Mouse (Mus musculus) embryonic facial prominence, embryonic 11.5 days (tissue): ENCODE data around the gene Hcrtr1. TPM values are rescaled to one million over a fixed set of nuclear protein-coding genes. Genes with fewer than 3 reads are reported as not detected.

Experiments
- ATAC-seq: fragments of 200-750 bp; cut with Nextera tagmentation; replicated peaks from 2 replicates; pipeline ENCODE4 v1.8.0; 2017; ENCODE audit warnings: low read depth; ENCODE audit not compliant: insufficient number of reproducible peaks, low FRiP score, low TSS enrichment
- DNase-seq: peaks from one replicate; pipeline ENCODE4 v3.0.0-alpha.2; 2015; ENCODE audit warnings: low spot score
- H3K27ac ChIP-seq: fragments of 300-500 bp; sonication (generic); replicated peaks from 2 replicates; pipeline ENCODE4 v1.5.1; 2014; ENCODE audit warnings: mild to moderate bottlenecking, low read depth, low read length, control low read depth
- H3K27me3 ChIP-seq: fragments of 300-500 bp; sonication (generic); 2 replicates; pipeline ENCODE4 v1.6.1; 2014; ENCODE audit warnings: mild to moderate bottlenecking, low read length, moderate library complexity, mixed read lengths; ENCODE audit not compliant: control insufficient read depth, insufficient read depth
- H3K36me3 ChIP-seq: fragments of 300-500 bp; sonication (generic); replicated peaks from 2 replicates; pipeline ENCODE4 v1.6.1; 2014; ENCODE audit warnings: low read depth, mild to moderate bottlenecking, low read length, moderate library complexity, mixed read lengths; ENCODE audit not compliant: control insufficient read depth, insufficient read depth
- H3K4me1 ChIP-seq: fragments of 300-500 bp; sonication (generic); 2 replicates; pipeline ENCODE4 v1.6.1; 2014; ENCODE audit warnings: low read length, mixed read lengths; ENCODE audit not compliant: control insufficient read depth, insufficient read depth
- H3K4me2 ChIP-seq: fragments of 300-500 bp; sonication (generic); 2 replicates; pipeline ENCODE4 v1.6.1; 2014; ENCODE audit warnings: low read depth, mild to moderate bottlenecking, control low read depth, low read length, moderate library complexity
- H3K4me3 ChIP-seq: fragments of 300-500 bp; sonication (generic); 2 replicates; pipeline ENCODE4 v1.5.1; 2014; ENCODE audit warnings: low read depth, low read length, control low read depth
- H3K9ac ChIP-seq: fragments of 300-500 bp; sonication (generic); replicated peaks from 2 replicates; pipeline ENCODE4 v1.6.1; 2014; ENCODE audit warnings: mild to moderate bottlenecking, control low read depth, low read length
- H3K9me3 ChIP-seq: fragments of 300-500 bp; sonication (generic); replicated peaks from 2 replicates; pipeline ENCODE4 v1.6.1; 2016; ENCODE audit warnings: mild to moderate bottlenecking, low read length, inconsistent platforms, mixed read lengths; ENCODE audit not compliant: control insufficient read depth
- WGBS: fragments of 180-500 bp; shearing (Covaris S2); extraction: QIAGEN DNeasy Blood & Tissue Kit; methylation state at CpG from one replicate; pipeline ENCODE4 v1.1.7; 2014; 5-methylcytosine and 5-hydroxymethylcytosine counted together
- polyA plus RNA-seq: library from polyadenylated mRNA; unstranded; fragments of >200 nt; fragmentation: Nextera tagmentation; extraction: Ambion mirVana; gene quantifications from 2 replicates; pipeline ENCODE4 v1.2.1, GENCODE M21; 2014

The Hcrtr1 gene
- polyA plus RNA-seq, 1 experiment from 2014 or later = 0.31 TPM

GRCm38 (mm10) chr4:130179876-130180275 is 40.7 kb upstream of the Hcrtr1 start:
- Histone ChIP-seq H3K27me3 (no peaks in the 10 kb centered on the region; the same call in 1 of the 2 replicates), H3K36me3 (no peaks in the 10 kb centered on the region), H3K4me3 (no peak overlapping the region), H3K4me1 (peaks cover 4% of the 10 kb centered on the region), H3K9ac (no peak overlapping the region), H3K9me3 (no peaks in the 10 kb centered on the region), H3K27ac (no peak overlapping the region), H3K4me2 (no peak overlapping the region)
- ATAC-seq (no peak), DNase-seq (no peak)
- WGBS = 85% methylated on average over 3 of the region's 3 CpGs

- H3K27me3 ChIP-seq = peaks cover 6% of the 10 kb centered on the region
- WGBS = 55% methylated on average over 7 of the region's 7 CpGs
These were observed 38.4 kb upstream of the Hcrtr1 start for GRCm38 (mm10) chr4:130177536-130177935.

GRCm38 (mm10) chr4:130177087-130177486 is 37.9 kb upstream of the Hcrtr1 start:
- Histone ChIP-seq H3K4me3 (no peak overlapping the region), H3K4me2 (no peak overlapping the region), H3K36me3 (no peaks in the 10 kb centered on the region; the same call in 1 of the 2 replicates), H3K9me3 (no peaks in the 10 kb centered on the region), H3K27ac (no peak overlapping the region), H3K27me3 (peaks cover 6% of the 10 kb centered on the region), H3K9ac (no peak overlapping the region), H3K4me1 (peaks cover 4% of the 10 kb centered on the region)
- 66% methylated on average over 4 of the region's 4 CpGs for WGBS
- no peak for DNase-seq
- ATAC-seq = no peak

More at GRCm38 (mm10) chr4:130177536-130177935, 38.4 kb upstream of the Hcrtr1 start:
- ATAC-seq = no peak
- H3K36me3 ChIP-seq = no peaks in the 10 kb centered on the region; the same call in 1 of the 2 replicates
- H3K4me1 ChIP-seq = peaks cover 4% of the 10 kb centered on the region
- no peaks in the 10 kb centered on the region for H3K9me3 ChIP-seq
- no peak overlapping the region for H3K4me3 ChIP-seq
- no peak overlapping the region for H3K27ac ChIP-seq
- H3K9ac ChIP-seq = no peak overlapping the region
- DNase-seq = no peak
- no peak overlapping the region for H3K4me2 ChIP-seq

- Histone ChIP-seq H3K4me2 (no peak overlapping the region), H3K27ac (no peak overlapping the region), H3K9ac (no peak overlapping the region), H3K4me1 (peaks cover 4% of the 10 kb centered on the region), H3K9me3 (no peaks in the 10 kb centered on the region), H3K4me3 (no peak overlapping the region), H3K27me3 (peaks cover 6% of the 10 kb centered on the region), H3K36me3 (no peaks in the 10 kb centered on the region; the same call in 1 of the 2 replicates)
- DNase-seq (no peak), ATAC-seq (no peak)
- WGBS = 72% methylated on average over 5 of the region's 5 CpGs
These were observed 37.1 kb upstream of the Hcrtr1 start for GRCm38 (mm10) chr4:130176156-130176720.

GRCm38 (mm10) chr4:130175072-130175711 is 36.0 kb upstream of the Hcrtr1 start, which contains the start of gene Tinagl1:
Gene Tinagl1, minus strand, starts transcription at chr4:130175122.
- H3K9me3 ChIP-seq = no peaks in the 10 kb centered on the region
- DNase-seq = no peak
- H3K4me1 ChIP-seq = peaks cover 4% of the 10 kb centered on the region
- WGBS = 3% methylated on average over 14 of the region's 14 CpGs
- no peaks in the 10 kb centered on the region; the same call in 1 of the 2 replicates for H3K36me3 ChIP-seq
- peaks cover 6% of the 10 kb centered on the region for H3K27me3 ChIP-seq
- H3K9ac ChIP-seq = 0 out of 2 replicates have a peak within 1 kb of the TSS, but pooled peaks have one; percentile 0
- H3K27ac ChIP-seq = no peak within 1 kb of the TSS; the same call in 1 of the 2 replicates
- no peak for ATAC-seq
- H3K4me3 ChIP-seq = peak within 1 kb of the TSS; percentile 0
- peak within 1 kb of the TSS; percentile 11 for H3K4me2 ChIP-seq

GRCm38 (mm10) chr4:130174335-130175031 is 35.3 kb upstream of the Hcrtr1 start:
- Histone ChIP-seq H3K4me2 (peak overlapping the region; percentile 11), H3K36me3 (no peaks in the 10 kb centered on the region; the same call in 1 of the 2 replicates), H3K4me1 (peaks cover 4% of the 10 kb centered on the region), H3K27ac (no peak overlapping the region; the same call in 1 of the 2 replicates), H3K4me3 (peak overlapping the region; percentile 0), H3K9ac (0 out of 2 replicates have a peak overlapping the region, but pooled peaks have one; percentile 0), H3K9me3 (no peaks in the 10 kb centered on the region), H3K27me3 (peaks cover 6% of the 10 kb centered on the region)
- ATAC-seq (peak; percentile 49; the same call in 1 of the 2 replicates), DNase-seq (peak; percentile 66)
- WGBS = 1% methylated on average over 25 of the region's 25 CpGs

GRCm38 (mm10) chr4:130173911-130174311 is 34.8 kb upstream of the Hcrtr1 start:
- Histone ChIP-seq H3K4me3 (no peak overlapping the region), H3K9ac (no peak overlapping the region), H3K36me3 (no peaks in the 10 kb centered on the region; the same call in 1 of the 2 replicates), H3K9me3 (no peaks in the 10 kb centered on the region), H3K27ac (no peak overlapping the region; the same call in 1 of the 2 replicates), H3K4me2 (no peak overlapping the region), H3K4me1 (peaks cover 4% of the 10 kb centered on the region), H3K27me3 (peaks cover 6% of the 10 kb centered on the region)
- DNase-seq (no peak), ATAC-seq (no peak)
- WGBS = 31% methylated on average over 19 of the region's 19 CpGs
